Mouse (Mus musculus) adrenal gland, adult 18-20 months (tissue): ENCODE measurements around the gene Camk1d. TPM values are rescaled to one million over a fixed set of nuclear protein-coding genes. Genes with fewer than 3 reads are reported as not detected.

Source experiments
- DNase-seq, 2 experiments: peaks; one replicate each; pipeline ENCODE4 v3.0.0; 2021 to 2022; ENCODE audit warnings: low spot score in 2 of 2
- total RNA-seq, 2 experiments: library from RNA; stranded (reverse); gene quantifications; 1 replicate in 1 of 2; 2 replicates in 1 of 2; pipeline ENCODE4 v1.2.3; 2021

The Camk1d gene
- total RNA-seq, 2 experiments from 2014 or later, result 7.8 to 8.1 TPM

GRCm38 (mm10) chr2:5485786-5486185 is 228.5 kb downstream of the Camk1d start:
- no peak for DNase-seq

DNA sequence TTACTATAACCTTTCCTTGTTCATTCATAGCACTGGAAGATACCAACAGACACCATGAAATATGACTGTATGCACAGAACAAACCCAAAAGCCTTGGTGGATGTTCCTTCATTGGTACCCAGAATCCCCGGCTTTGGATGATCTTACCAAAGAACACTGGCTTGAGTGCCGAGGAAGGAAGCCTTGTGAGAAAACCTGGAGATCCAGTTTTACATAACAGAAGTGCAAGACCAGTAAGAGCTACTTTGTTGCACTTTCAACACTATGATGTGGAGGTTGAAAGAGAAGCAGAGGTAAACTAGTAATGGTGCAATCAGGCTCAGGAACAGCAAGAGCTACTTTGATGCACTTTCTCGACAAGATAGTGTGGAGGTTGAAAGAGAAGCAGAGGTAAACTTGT is 234.4 kb downstream of the Camk1d start:
- no peak for DNase-seq

- DNase-seq, result no peak
These were observed 235.6 kb downstream of the Camk1d start for GRCm38 (mm10) chr2:5478709-5479108.

- no peak for DNase-seq
These were observed 236.1 kb downstream of the Camk1d start for GRCm38 (mm10) chr2:5478256-5478655.

GRCm38 (mm10) chr2:5477525-5477924 is 236.8 kb downstream of the Camk1d start:
- DNase-seq, result no peak

- DNase-seq, result no peak
These were observed 244.9 kb downstream of the Camk1d start for GRCm38 (mm10) chr2:5469366-5469941.

- DNase-seq, result no peak
These were observed 246.8 kb downstream of the Camk1d start for GRCm38 (mm10) chr2:5467537-5467936.

DNA sequence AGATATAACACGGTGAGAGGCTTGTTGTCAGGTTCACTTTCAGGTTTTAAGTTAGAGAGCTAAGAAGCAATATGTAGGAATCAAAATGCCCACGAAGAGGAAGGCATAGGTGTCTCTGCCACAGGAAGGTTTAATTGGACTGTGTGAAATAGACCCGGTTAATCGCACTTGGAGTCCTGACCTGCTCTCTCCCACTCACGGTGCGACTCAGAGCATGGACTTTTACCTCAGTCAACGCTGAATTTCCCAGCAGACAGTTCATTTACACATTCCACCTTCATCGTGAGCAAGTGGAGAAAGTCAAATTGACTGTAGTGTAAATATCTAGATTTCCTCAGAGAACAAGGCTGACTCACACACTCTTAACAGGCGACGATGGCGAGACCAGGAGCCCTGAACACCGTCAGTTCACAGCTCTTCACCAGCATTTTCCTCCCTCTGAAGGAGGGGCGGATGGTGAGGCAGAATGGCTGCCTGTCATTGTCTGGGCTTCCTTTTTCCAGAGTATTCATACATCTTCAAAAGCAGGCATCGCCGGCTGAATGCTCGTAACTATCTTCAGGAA is 255.6 kb downstream of the Camk1d start:
- no peak for DNase-seq

DNA sequence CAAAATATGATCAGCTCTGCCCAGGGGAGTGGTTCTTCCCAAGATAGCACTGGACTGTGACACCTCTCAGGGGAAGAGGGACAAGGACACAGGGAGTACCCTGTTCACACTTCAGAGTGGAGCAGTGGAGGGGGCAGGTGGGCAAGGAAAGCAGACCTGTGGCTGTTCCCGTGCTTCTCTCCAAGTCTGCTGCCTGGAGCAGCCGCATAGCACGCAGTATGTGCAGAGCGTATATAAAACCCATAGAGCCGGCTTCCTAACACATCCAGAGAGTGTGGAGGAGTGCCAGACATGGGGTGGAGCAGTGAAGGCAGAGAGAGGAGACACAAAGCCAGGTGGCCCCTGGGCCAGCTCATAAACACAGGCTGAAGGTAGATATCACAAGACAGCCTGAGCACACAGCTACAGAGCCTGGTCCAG is 256.2 kb downstream of the Camk1d start:
- no peak for DNase-seq

DNA sequence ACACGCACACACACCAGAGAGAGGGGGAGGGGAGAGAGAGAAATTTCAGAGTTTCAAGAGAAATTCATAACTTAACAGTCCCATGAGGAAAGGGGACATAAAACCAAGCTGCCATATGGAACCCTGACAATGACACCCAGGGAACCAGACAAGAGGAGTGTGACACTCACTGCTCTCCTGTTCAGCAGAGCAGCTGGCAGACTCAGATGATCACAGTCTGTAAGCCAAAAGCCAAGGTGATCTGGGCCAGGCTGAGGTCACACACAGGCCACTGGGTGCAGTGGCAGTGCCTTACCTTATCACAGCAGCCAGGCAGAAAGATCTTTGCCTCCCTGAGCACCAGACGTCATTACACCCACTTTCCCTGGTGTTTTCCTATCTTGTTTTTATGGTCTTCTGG is 258.2 kb downstream of the Camk1d start:
- DNase-seq, result no peak

DNA sequence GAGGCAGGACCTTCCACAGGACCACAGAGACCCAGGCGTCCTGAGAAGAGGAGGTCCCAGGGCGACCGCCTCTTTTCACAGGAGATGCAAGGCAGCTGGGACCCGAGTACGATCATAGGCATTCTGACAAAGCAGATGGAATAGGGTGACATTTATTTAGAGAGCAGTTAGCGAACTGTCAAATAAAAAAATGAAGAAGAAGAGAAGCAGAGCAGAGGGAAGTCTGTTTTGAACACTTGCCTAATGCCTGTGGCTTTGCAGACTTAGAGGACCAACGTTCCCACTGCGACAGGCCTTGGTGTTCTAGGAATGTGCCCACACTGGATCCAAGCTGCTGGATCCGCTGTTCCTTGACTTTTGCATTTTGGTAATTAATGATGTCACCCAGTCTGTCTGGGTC is 259.5 kb downstream of the Camk1d start:
- DNase-seq, result no peak

- DNase-seq, result no peak
These were observed 262.7 kb downstream of the Camk1d start for GRCm38 (mm10) chr2:5451654-5452053.

GRCm38 (mm10) chr2:5445357-5445756 is 269.0 kb downstream of the Camk1d start:
- no peak for DNase-seq

- no peak for DNase-seq
These were observed 276.6 kb downstream of the Camk1d start for GRCm38 (mm10) chr2:5437690-5438089.

GRCm38 (mm10) chr2:5435587-5436253 is 278.6 kb downstream of the Camk1d start:
- DNase-seq, result no peak

DNA sequence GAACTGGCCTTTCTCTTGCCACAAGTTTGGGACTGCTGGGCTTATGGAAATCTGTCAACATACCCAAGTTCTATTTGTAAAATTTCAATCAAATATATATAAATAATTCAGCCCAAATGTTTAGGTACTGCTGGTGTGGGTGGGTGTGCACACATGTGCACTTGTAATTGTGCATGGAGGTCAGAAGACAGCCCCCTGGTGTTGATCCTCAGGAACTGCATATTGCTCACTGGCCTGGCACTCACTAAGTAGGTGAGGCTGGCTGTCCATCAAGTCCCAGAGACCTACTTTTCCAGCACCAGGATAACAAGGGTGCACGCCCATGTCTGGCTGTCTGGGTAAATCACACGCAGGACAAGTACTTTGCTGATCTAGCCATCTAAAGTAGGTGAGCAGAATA is 283.0 kb downstream of the Camk1d start:
- no peak for DNase-seq

GRCm38 (mm10) chr2:5429921-5430320 is 284.4 kb downstream of the Camk1d start:
- DNase-seq, result no peak

DNA sequence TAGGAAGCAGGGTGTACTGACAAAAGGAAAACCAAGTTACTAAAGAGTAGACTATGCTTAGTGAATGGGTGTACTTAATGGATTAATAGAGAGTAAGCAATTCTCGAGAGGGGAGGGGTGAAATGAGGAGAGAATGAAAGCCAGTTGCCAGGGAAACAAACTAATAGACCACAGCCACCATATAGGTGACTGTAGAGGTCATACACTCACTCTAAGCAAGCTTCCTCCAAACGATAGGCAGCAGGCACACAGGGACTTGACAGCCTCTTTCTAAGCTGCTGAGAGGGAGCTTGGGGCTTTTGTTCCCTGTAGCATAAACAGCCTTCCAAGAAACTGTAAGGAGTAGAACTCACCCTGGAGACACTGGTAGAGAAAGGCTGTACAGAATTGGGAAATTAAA is 288.2 kb downstream of the Camk1d start:
- no peak for DNase-seq

DNA sequence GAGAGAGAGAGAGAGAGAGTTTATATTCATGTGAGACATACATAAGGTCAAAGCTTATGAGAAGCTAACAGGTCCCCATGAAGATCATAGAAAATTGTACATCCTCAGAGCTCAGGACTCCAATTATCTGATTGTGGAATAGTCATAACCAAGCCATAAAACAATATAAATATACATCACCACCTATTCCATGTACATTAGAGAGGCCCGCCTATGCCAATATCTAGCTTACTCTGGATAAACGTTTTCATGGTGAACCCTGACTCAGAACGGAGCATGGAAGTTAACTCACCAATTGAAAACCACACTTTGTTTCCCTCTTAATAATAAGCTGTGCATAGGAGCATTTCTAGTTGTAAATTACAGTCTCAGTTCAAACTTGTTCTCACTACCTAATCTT is 288.7 kb downstream of the Camk1d start:
- DNase-seq, result no peak

- DNase-seq, result no peak
These were observed 293.6 kb downstream of the Camk1d start for GRCm38 (mm10) chr2:5420621-5421196.

GRCm38 (mm10) chr2:5418802-5419201 is 295.5 kb downstream of the Camk1d start:
- DNase-seq, result no peak
